Mouse (Mus musculus): ENCODE data around the gene Ccdc88c. TPM values are rescaled to one million over a fixed set of nuclear protein-coding genes. Genes with fewer than 3 reads are reported as not detected.

The Ccdc88c gene
- polyA plus RNA-seq, 2 experiments: 5.3 to 9.2 TPM

GRCm38 (mm10) chr12:100886877-100887276 lies 142.0 kb downstream of the Ccdc88c start:
- Histone ChIP-seq H3K27ac (no peak overlapping the region), H3K4me3 (ENCODE audit: insufficient read depth in 1 of 2, low read depth in 2 of 2, low read length in 2 of 2) (no peak overlapping the region), H3K27me3 (ENCODE audit: control insufficient read depth, insufficient read depth, low read length) (no peaks in the 10 kb centered on the region), H3K36me3 (replicated peaks; ENCODE audit: control insufficient read depth, insufficient read depth, low read depth) (no peaks in the 10 kb centered on the region), H3K4me2 (ENCODE audit: low read depth) (no peak overlapping the region), H3K4me1 (replicated peaks; ENCODE audit: control insufficient read depth in 2 of 2, insufficient read depth in 2 of 2, low read length in 1 of 2) (no peaks in the 10 kb centered on the region), H3K9ac (replicated peaks) (no peak overlapping the region), H3K9me3 (ENCODE audit: control insufficient read depth, low read length) (no peaks in the 10 kb centered on the region)
- ATAC-seq (ENCODE audit: insufficient read depth): no peak
- TF ChIP-seq CTCF (IDR thresholded peaks at IDR 0.05; ENCODE audit: low read depth) (no peak), EP300 (IDR thresholded peaks at IDR 0.05; ENCODE audit: low read depth) (no peak)
- WGBS (ENCODE audit: insufficient replicate concordance): 68% methylated on average over 4 of the region's 4 CpGs
- no peak for DNase-seq (ENCODE audit: low read depth in 3 of 3, low spot score in 3 of 3)

GRCm38 (mm10) chr12:100885585-100885984 lies 143.3 kb downstream of the Ccdc88c start:
- 58% methylated on average over 3 of the region's 3 CpGs for WGBS (ENCODE audit: insufficient replicate concordance)
- DNase-seq (ENCODE audit: low read depth in 3 of 3, low spot score in 3 of 3): no peak

DNA sequence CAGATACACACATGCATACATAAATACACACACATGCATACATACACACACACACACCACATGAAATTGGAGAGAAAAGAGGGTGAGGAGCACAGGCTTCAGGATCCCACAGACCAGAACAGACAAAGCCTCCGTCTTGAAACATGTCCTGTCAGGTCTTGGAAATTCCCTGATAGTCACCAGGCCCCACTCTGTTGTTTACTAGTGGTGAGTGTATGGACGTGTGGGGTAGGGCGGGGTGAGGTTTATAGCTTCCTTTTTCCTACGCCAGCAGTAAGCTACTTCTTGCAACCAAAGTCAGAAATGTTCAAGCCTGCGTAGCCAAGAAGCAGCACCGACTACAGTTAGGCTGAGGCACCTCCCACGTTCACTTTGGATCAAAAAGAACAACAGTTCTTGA lies 145.7 kb downstream of the Ccdc88c start:
- ATAC-seq (ENCODE audit: insufficient read depth): no peak
- WGBS (ENCODE audit: insufficient replicate concordance): 28% methylated on average over 7 of the region's 7 CpGs

More at GRCm38 (mm10) chr12:100885585-100885984, 143.3 kb downstream of the Ccdc88c start:
- Histone ChIP-seq H3K27ac (no peak overlapping the region), H3K9me3 (ENCODE audit: control insufficient read depth, low read length) (no peaks in the 10 kb centered on the region), H3K4me3 (ENCODE audit: insufficient read depth in 1 of 2, low read depth in 2 of 2, low read length in 2 of 2) (no peak overlapping the region), H3K36me3 (replicated peaks; ENCODE audit: control insufficient read depth, insufficient read depth, low read depth) (no peaks in the 10 kb centered on the region), H3K27me3 (ENCODE audit: control insufficient read depth, insufficient read depth, low read length) (no peaks in the 10 kb centered on the region), H3K4me2 (ENCODE audit: low read depth) (no peak overlapping the region), H3K9ac (replicated peaks) (no peak overlapping the region), H3K4me1 (replicated peaks; ENCODE audit: control insufficient read depth in 2 of 2, insufficient read depth in 2 of 2, low read length in 1 of 2) (no peaks in the 10 kb centered on the region)
- no peak for ATAC-seq (ENCODE audit: insufficient read depth)
- TF ChIP-seq CTCF (IDR thresholded peaks at IDR 0.05; ENCODE audit: low read depth): no peak
- TF ChIP-seq EP300 (IDR thresholded peaks at IDR 0.05; ENCODE audit: low read depth): no peak

DNA sequence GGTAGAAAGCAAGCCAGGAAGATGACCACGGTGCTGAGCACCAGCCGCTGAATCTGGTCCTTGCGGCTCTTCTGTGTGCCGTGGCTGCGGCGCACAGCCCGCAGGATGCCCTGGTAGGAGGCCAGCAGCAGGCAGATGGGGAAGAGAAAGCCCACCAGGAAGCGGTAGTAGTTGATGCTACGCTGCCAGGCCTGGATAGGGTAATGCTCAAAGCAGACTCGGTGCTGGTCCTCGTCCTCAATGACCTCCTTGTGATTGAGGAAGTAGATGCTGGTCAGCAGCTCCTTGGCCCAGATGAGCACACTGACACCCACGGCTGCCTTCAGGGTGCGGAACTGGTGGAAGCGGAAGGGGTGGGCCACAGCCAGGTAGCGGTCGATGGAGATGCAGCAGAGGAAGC lies 150.3 kb downstream of the Ccdc88c start:
- Histone ChIP-seq H3K27me3 (ENCODE audit: control insufficient read depth, insufficient read depth, low read length) (no peaks in the 10 kb centered on the region), H3K27ac (no peak overlapping the region), H3K4me3 (ENCODE audit: insufficient read depth in 1 of 2, low read depth in 2 of 2, low read length in 2 of 2) (no peak overlapping the region), H3K36me3 (replicated peaks; ENCODE audit: control insufficient read depth, insufficient read depth, low read depth) (no peaks in the 10 kb centered on the region), H3K4me1 (replicated peaks; ENCODE audit: control insufficient read depth in 2 of 2, insufficient read depth in 2 of 2, low read length in 1 of 2) (no peaks in the 10 kb centered on the region), H3K9ac (replicated peaks) (no peak overlapping the region), H3K9me3 (ENCODE audit: control insufficient read depth, low read length) (no peaks in the 10 kb centered on the region), H3K4me2 (ENCODE audit: low read depth) (no peak overlapping the region)
- WGBS (ENCODE audit: insufficient replicate concordance): 73% methylated on average over 16 of the region's 16 CpGs
- DNase-seq (ENCODE audit: low read depth in 3 of 3, low spot score in 3 of 3) (no peak), ATAC-seq (ENCODE audit: insufficient read depth) (no peak)
- TF ChIP-seq CTCF (IDR thresholded peaks at IDR 0.05; ENCODE audit: low read depth) (no peak), EP300 (IDR thresholded peaks at IDR 0.05; ENCODE audit: low read depth) (no peak)

More for the DNA sequence above, 145.7 kb downstream of the Ccdc88c start:
- Histone ChIP-seq H3K27ac (no peak overlapping the region), H3K9me3 (ENCODE audit: control insufficient read depth, low read length) (no peaks in the 10 kb centered on the region), H3K36me3 (replicated peaks; ENCODE audit: control insufficient read depth, insufficient read depth, low read depth) (no peaks in the 10 kb centered on the region), H3K4me1 (replicated peaks; ENCODE audit: control insufficient read depth in 2 of 2, insufficient read depth in 2 of 2, low read length in 1 of 2) (no peaks in the 10 kb centered on the region), H3K9ac (replicated peaks) (no peak overlapping the region), H3K27me3 (ENCODE audit: control insufficient read depth, insufficient read depth, low read length) (no peaks in the 10 kb centered on the region), H3K4me2 (ENCODE audit: low read depth) (no peak overlapping the region), H3K4me3 (ENCODE audit: insufficient read depth in 1 of 2, low read depth in 2 of 2, low read length in 2 of 2) (no peak overlapping the region)
- TF ChIP-seq EP300 (IDR thresholded peaks at IDR 0.05; ENCODE audit: low read depth) (no peak), CTCF (IDR thresholded peaks at IDR 0.05; ENCODE audit: low read depth) (no peak)
- DNase-seq (ENCODE audit: low read depth in 3 of 3, low spot score in 3 of 3): no peak

DNA sequence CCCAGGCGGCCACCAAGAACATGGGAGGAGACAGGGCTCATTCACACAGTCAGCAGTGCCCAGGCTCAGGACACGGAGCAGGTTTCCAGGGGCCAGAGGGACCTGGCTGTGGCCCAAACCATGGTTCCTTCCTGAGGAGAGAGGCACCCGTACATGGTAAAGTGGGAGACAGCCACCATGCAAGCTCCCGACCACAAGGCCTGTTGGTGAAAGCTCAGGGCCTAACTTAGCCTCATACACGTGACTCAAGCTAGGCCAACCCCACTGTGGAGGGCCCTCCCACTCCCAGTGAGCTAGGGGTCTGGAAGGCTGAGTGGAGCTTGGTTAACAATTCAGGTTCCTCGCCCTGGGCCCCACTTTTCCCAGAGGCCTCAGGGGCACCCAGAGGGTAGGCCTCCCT lies 150.9 kb downstream of the Ccdc88c start:
- no peak overlapping the region for H3K9ac ChIP-seq (replicated peaks)
- WGBS (ENCODE audit: insufficient replicate concordance): 38% methylated on average over 6 of the region's 6 CpGs
- no peak overlapping the region for H3K27ac ChIP-seq
- H3K4me1 ChIP-seq (replicated peaks; ENCODE audit: control insufficient read depth in 2 of 2, insufficient read depth in 2 of 2, low read length in 1 of 2): no peaks in the 10 kb centered on the region
- no peaks in the 10 kb centered on the region for H3K36me3 ChIP-seq (replicated peaks; ENCODE audit: control insufficient read depth, insufficient read depth, low read depth)
- DNase-seq (ENCODE audit: low read depth in 3 of 3, low spot score in 3 of 3) (no peak), ATAC-seq (ENCODE audit: insufficient read depth) (no peak)
- H3K4me3 ChIP-seq (ENCODE audit: insufficient read depth in 1 of 2, low read depth in 2 of 2, low read length in 2 of 2): no peak overlapping the region
- H3K27me3 ChIP-seq (ENCODE audit: control insufficient read depth, insufficient read depth, low read length): no peaks in the 10 kb centered on the region
- no peak for TF ChIP-seq CTCF (IDR thresholded peaks at IDR 0.05; ENCODE audit: low read depth)
- no peak for TF ChIP-seq EP300 (IDR thresholded peaks at IDR 0.05; ENCODE audit: low read depth)
- H3K9me3 ChIP-seq (ENCODE audit: control insufficient read depth, low read length): no peaks in the 10 kb centered on the region
- no peak overlapping the region for H3K4me2 ChIP-seq (ENCODE audit: low read depth)

All from liver, embryonic 14.5 days (tissue).